Mouse (Mus musculus): ENCODE results near the gene Sumo3. TPM values are rescaled to one million over a fixed set of nuclear protein-coding genes. Genes with fewer than 3 reads are reported as not detected.

Sumo3 gene
- total RNA-seq, 2 experiments from 2014 or later = 129 to 135 TPM

GRCm38 (mm10) chr10:77587091-77587775 is 18.7 kb upstream of the Sumo3 start:
- DNase-seq (ENCODE audit: low spot score in 2 of 2) = no peak
- intact Hi-C loops (cut with DNase I) = no loop called here

- intact Hi-C loops (cut with DNase I) = no loop called here
- peak in 1 of 2 experiments; percentile 3 for DNase-seq (ENCODE audit: low spot score in 2 of 2)
Measured at GRCm38 (mm10) chr10:77588036-77588435, 17.9 kb upstream of the Sumo3 start.

- intact Hi-C loops (cut with DNase I) = no loop called here
- peak in 1 of 2 experiments; percentile 7 for DNase-seq (ENCODE audit: low spot score in 2 of 2)
Measured at GRCm38 (mm10) chr10:77589117-77589516, 16.8 kb upstream of the Sumo3 start.

GRCm38 (mm10) chr10:77589749-77590148 is 16.1 kb upstream of the Sumo3 start:
- DNase-seq (ENCODE audit: low spot score in 2 of 2) = no peak
- intact Hi-C loops (cut with DNase I) = no loop called here

GRCm38 (mm10) chr10:77590812-77591211 is 15.1 kb upstream of the Sumo3 start:
- DNase-seq (ENCODE audit: low spot score in 2 of 2) = peak; percentile 66 to 67
- intact Hi-C loops (cut with DNase I) = no loop called here

- peak; percentile 77 to 90 for DNase-seq (ENCODE audit: low spot score in 2 of 2)
Measured at GRCm38 (mm10) chr10:77591546-77591945, 14.4 kb upstream of the Sumo3 start.

GRCm38 (mm10) chr10:77596060-77596459 is 9.8 kb upstream of the Sumo3 start:
- DNase-seq (ENCODE audit: low spot score in 2 of 2) = peak in 1 of 2 experiments; percentile 69
- intact Hi-C loops (cut with DNase I) = no loop called here

More at GRCm38 (mm10) chr10:77591546-77591945, 14.4 kb upstream of the Sumo3 start:
- intact Hi-C loops (cut with DNase I) = no loop called here

- DNase-seq (ENCODE audit: low spot score in 2 of 2) = no peak
- intact Hi-C loops (cut with DNase I) = no loop called here
Measured at GRCm38 (mm10) chr10:77603021-77603420, 2.9 kb upstream of the Sumo3 start.

- intact Hi-C loops (cut with DNase I) = no loop called here
- DNase-seq (ENCODE audit: low spot score in 2 of 2) = no peak
Measured at GRCm38 (mm10) chr10:77604111-77604510, 1.8 kb upstream of the Sumo3 start.

- no peak for DNase-seq (ENCODE audit: low spot score in 2 of 2)
- intact Hi-C loops (cut with DNase I) = loop anchor here (5.0 kb wide), 1 partner anchor 88 kb away; the partner anchor contains the start of gene Fam207a
Measured at GRCm38 (mm10) chr10:77604958-77605357, 939 bp upstream of the Sumo3 start.

GRCm38 (mm10) chr10:77605368-77605767 is 529 bp upstream of the Sumo3 start:
- no peak for DNase-seq (ENCODE audit: low spot score in 2 of 2)
- intact Hi-C loops (cut with DNase I) = loop anchor here (5.0 kb wide), 1 partner anchor 88 kb away; the partner anchor contains the start of gene Fam207a

GRCm38 (mm10) chr10:77606855-77607254 is 958 bp downstream of the Sumo3 start:
- no peak for DNase-seq (ENCODE audit: low spot score in 2 of 2)
- intact Hi-C loops (cut with DNase I) = loop anchor here (5.0 kb wide), 1 partner anchor 90 kb away; the partner anchor contains the start of gene Fam207a

GRCm38 (mm10) chr10:77607441-77607840 is 1.5 kb downstream of the Sumo3 start:
- no peak for DNase-seq (ENCODE audit: low spot score in 2 of 2)
- intact Hi-C loops (cut with DNase I) = loop anchor here (5.0 kb wide), 1 partner anchor 90 kb away; the partner anchor contains the start of gene Fam207a

GRCm38 (mm10) chr10:77608589-77608988 is 2.7 kb downstream of the Sumo3 start:
- DNase-seq (ENCODE audit: low spot score in 2 of 2) = no peak
- intact Hi-C loops (cut with DNase I) = loop anchor here (5.0 kb wide), 1 partner anchor 91 kb away; the partner anchor contains the start of gene Fam207a

- DNase-seq (ENCODE audit: low spot score in 2 of 2) = no peak
Measured at GRCm38 (mm10) chr10:77610221-77610961, 4.5 kb downstream of the Sumo3 start.

GRCm38 (mm10) chr10:77613409-77613808 is 7.5 kb downstream of the Sumo3 start:
- DNase-seq (ENCODE audit: low spot score in 2 of 2) = no peak
- intact Hi-C loops (cut with DNase I) = no loop called here

More at GRCm38 (mm10) chr10:77610221-77610961, 4.5 kb downstream of the Sumo3 start:
- intact Hi-C loops (cut with DNase I) = no loop called here

GRCm38 (mm10) chr10:77615647-77616046 is 9.8 kb downstream of the Sumo3 start:
- no peak for DNase-seq (ENCODE audit: low spot score in 2 of 2)
- intact Hi-C loops (cut with DNase I) = no loop called here

- intact Hi-C loops (cut with DNase I) = no loop called here
- no peak for DNase-seq (ENCODE audit: low spot score in 2 of 2)
Measured at GRCm38 (mm10) chr10:77616166-77616565, 10.3 kb downstream of the Sumo3 start.

GRCm38 (mm10) chr10:77616926-77617325 is 11.0 kb downstream of the Sumo3 start:
- DNase-seq (ENCODE audit: low spot score in 2 of 2) = no peak
- intact Hi-C loops (cut with DNase I) = no loop called here

GRCm38 (mm10) chr10:77621546-77621945 is 15.6 kb downstream of the Sumo3 start:
- DNase-seq (ENCODE audit: low spot score in 2 of 2) = no peak
- intact Hi-C loops (cut with DNase I) = loop anchor here (5.0 kb wide), 1 partner anchor 104 kb away; the partner anchor contains the start of gene Fam207a
